Mouse (Mus musculus) heart, adult 2 months (tissue): ENCODE data around the gene 1520401A03Rik. TPM values are rescaled to one million over a fixed set of nuclear protein-coding genes. Genes with fewer than 3 reads are reported as not detected.

Experiments used
- DNase-seq, 2 experiments: peaks; one replicate each; pipeline ENCODE4 v3.0.0; 2021
- H3K27ac ChIP-seq: fragments of 200-600 bp; 2 replicates; pipeline ENCODE4 v1.8.1; 2022
- H3K27me3 ChIP-seq: fragments of 200-500 bp; 2 replicates; pipeline ENCODE4 v1.6.1; 2012; ENCODE audit warnings: mild to moderate bottlenecking, low read length, inconsistent platforms, mixed read lengths; ENCODE audit not compliant: control insufficient read depth, insufficient read depth
- H3K36me3 ChIP-seq: fragments of 200-500 bp; 2 replicates; pipeline ENCODE4 v1.6.1; 2012; ENCODE audit warnings: low read length, inconsistent platforms; ENCODE audit not compliant: control insufficient read depth, insufficient read depth
- H3K4me1 ChIP-seq: fragments of 200-500 bp; 2 replicates; pipeline ENCODE4 v1.6.1; 2011; ENCODE audit warnings: low read length; ENCODE audit not compliant: control insufficient read depth, insufficient read depth
- H3K4me3 ChIP-seq: fragments of 200-600 bp; 2 replicates; pipeline ENCODE4 v1.8.1; 2022
- H3K79me2 ChIP-seq: fragments of 200-500 bp; replicated peaks from 2 replicates; pipeline ENCODE4 v1.6.1; 2012; ENCODE audit warnings: mild to moderate bottlenecking, inconsistent platforms, low read length, moderate library complexity, mixed read lengths; ENCODE audit not compliant: control insufficient read depth, insufficient read depth
- H3K9ac ChIP-seq: fragments of 200-500 bp; 2 replicates; pipeline ENCODE4 v1.6.1; 2012; ENCODE audit warnings: low read depth, mild to moderate bottlenecking, control low read depth, inconsistent platforms, low read length, mixed read lengths
- CTCF ChIP-seq: fragments of 200-600 bp; IDR thresholded peaks from 2 replicates; pipeline ENCODE4 v1.8.1; 2022; ENCODE audit warnings: antibody characterized with exemption, mild to moderate bottlenecking, moderate library complexity
- EP300 ChIP-seq: fragments of 200-500 bp; IDR thresholded peaks from 2 replicates; pipeline ENCODE4 v1.6.1; 2011; ENCODE audit warnings: low read depth, low read length, control low read depth; ENCODE audit not compliant: insufficient read depth
- POLR2A ChIP-seq: fragments of 200-500 bp; IDR thresholded peaks from 2 replicates; pipeline ENCODE4 v1.6.1; 2011; ENCODE audit warnings: mild to moderate bottlenecking, low read depth, low read length, control low read depth; ENCODE audit not compliant: insufficient read depth
- WGBS: fragments of 180-500 bp; shearing (Covaris S2); methylation state at CpG from one replicate; pipeline ENCODE4 v1.1.7; 2018; 5-methylcytosine and 5-hydroxymethylcytosine counted together
- intact Hi-C: fragments of 180-260 bp; cut with DNase I; formaldehyde crosslinking; loops from one replicate; pipeline ENCODE4 v1.15.1; 2025
- polyA plus RNA-seq: library from polyadenylated mRNA; depleted of rRNA; stranded (reverse); fragments of >200 nt; gene quantifications from 2 replicates; pipeline ENCODE4 v1.2.3, GENCODE M21; 2012
- total RNA-seq, 2 experiments: library from RNA; stranded (reverse); gene quantifications; 2 replicates each; pipeline ENCODE4 v1.2.3; 2021

Gene 1520401A03Rik
- total and polyA plus RNA-seq, 3 experiments: not detected

DNA sequence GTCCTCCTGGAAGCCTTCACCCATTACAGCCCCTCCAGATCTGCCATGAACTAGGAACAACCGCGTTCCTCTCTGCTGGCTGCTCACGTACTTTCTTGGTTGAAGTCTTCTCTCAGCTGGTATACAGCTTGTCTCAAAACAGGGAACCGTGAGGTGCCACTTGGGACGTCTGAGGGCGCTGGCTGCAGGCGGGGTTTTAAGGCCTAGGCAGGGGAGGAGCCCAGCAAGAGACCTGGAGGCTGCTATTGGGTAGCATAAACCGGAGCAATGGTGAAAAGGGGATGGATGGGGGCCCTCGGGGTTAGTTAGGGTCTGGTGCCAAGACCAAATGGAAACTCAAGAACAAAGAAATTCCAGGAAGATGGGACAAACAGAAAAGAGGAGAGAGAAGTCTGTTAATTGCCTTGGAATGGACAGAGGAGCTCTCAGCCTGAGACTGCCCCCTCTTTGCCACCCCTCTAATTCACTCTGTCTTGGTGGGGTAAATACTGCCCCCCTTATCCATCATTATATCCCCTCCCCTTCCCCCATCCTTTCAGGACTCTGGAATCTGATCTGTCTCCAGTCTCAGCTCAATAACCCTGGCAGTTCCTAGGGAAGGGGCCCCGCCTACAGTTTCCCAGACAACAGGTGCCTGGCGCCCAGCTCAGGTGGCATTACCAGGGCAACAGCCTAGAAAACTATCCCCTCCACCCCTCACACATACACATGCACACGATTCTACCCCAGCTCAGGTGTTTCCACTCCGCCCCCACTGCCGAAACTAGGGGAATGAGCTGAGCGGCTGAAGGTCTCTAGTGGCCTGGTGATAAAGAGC is 38.5 kb downstream of the 1520401A03Rik start, which contains the start of gene Cldn9:
Gene Cldn9 (minus strand): TSS at position 171 of the 817 bp plus-strand sequence.
- no peak within 1 kb of the TSS for H3K9ac ChIP-seq
- DNase-seq: no peak
- no peak within 1 kb of the TSS for H3K4me3 ChIP-seq
- no peak for TF ChIP-seq EP300
- peaks cover 9% of the 10 kb centered on the region for H3K27me3 ChIP-seq
- no peaks in the 10 kb centered on the region for H3K36me3 ChIP-seq
- intact Hi-C loops: no loop called here
- H3K27ac ChIP-seq: no peak within 1 kb of the TSS
- H3K4me1 ChIP-seq: no peaks in the 10 kb centered on the region
- H3K79me2 ChIP-seq: no peaks in the 10 kb centered on the region
- 45% methylated on average over 15 of the region's 15 CpGs for WGBS

DNA sequence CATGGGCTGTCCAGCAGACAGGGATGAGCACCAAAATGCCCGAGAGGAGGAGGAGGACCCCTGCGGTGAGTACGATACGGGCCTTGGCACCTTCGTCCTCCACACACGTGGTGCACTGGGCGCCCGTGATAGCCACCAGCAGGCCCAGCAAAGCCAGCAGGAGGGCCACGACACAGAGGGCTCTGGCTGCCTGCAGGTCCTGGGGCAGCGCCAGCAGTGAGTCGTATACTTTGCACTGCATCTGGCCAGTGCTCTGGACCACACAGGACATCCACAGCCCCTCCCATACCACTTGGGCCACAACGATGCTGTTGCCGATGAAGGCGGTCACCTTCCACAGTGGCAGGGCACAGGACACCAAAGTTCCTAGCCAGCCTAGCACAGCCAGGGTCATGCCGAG is 39.4 kb downstream of the 1520401A03Rik start:
- H3K4me3 ChIP-seq: no peak overlapping the region
- no peak for DNase-seq
- TF ChIP-seq EP300: no peak
- TF ChIP-seq POLR2A: no peak
- no peak for TF ChIP-seq CTCF
- H3K36me3 ChIP-seq: no peaks in the 10 kb centered on the region
- H3K27ac ChIP-seq: no peak overlapping the region
- H3K27me3 ChIP-seq: peaks cover 9% of the 10 kb centered on the region
- H3K4me1 ChIP-seq: no peaks in the 10 kb centered on the region
- intact Hi-C loops: no loop called here
- 23% methylated on average over 15 of the region's 15 CpGs for WGBS
- H3K79me2 ChIP-seq: no peaks in the 10 kb centered on the region
- no peak overlapping the region for H3K9ac ChIP-seq

DNA sequence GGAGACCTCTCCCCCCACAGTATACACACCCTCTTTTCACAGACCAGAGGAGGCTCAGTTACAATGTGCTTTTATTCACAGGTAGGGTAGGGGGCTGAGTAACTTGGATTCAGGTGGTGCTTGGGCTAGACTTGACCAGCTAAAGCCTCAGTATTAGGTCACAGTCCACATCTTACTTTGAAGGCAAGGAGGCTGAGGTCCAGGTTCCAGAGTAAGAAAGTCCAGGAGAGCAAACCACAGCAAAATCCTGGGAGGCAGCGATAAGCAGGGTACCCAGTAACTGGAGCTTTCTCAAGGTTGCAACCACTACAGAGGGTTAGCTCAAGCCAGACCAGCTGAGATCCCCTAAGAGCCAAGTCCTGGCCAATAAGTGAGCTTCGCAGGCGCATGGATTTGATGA is 40.1 kb downstream of the 1520401A03Rik start:
- Histone ChIP-seq H3K4me3 (no peak overlapping the region), H3K27me3 (peaks cover 9% of the 10 kb centered on the region), H3K79me2 (no peaks in the 10 kb centered on the region), H3K36me3 (no peaks in the 10 kb centered on the region), H3K9ac (no peak overlapping the region), H3K4me1 (no peaks in the 10 kb centered on the region), H3K27ac (no peak overlapping the region)
- intact Hi-C loops: no loop called here
- 59% methylated on average over 3 of the region's 3 CpGs for WGBS
- no peak for TF ChIP-seq EP300
- no peak for TF ChIP-seq POLR2A
- TF ChIP-seq CTCF: no peak
- DNase-seq: no peak

DNA sequence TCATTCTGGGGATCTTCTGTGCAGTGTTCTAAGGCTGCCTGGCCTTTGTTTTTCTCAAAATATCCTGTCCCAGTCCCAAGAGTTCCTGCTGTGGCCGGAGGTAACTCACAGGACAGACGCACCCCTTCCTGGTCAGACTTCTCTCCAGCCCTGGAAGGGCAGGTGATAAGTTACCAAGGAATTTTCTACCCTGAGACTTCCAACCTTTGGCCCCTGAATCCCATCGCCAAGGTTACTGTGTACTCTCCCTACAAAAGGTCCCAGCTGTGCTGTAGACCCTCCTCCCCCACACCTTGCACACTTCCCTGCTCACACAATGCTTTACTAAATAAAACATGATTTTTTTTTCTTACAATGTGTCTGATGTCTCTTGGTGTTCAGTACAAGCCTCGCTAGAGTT is 40.5 kb downstream of the 1520401A03Rik start:
- no peak overlapping the region for H3K4me3 ChIP-seq
- DNase-seq: no peak
- no peaks in the 10 kb centered on the region for H3K36me3 ChIP-seq
- no peak for TF ChIP-seq CTCF
- intact Hi-C loops: no loop called here
- H3K4me1 ChIP-seq: no peaks in the 10 kb centered on the region
- H3K27ac ChIP-seq: no peak overlapping the region
- no peak overlapping the region for H3K9ac ChIP-seq
- 50% methylated on average over 4 of the region's 4 CpGs for WGBS
- H3K27me3 ChIP-seq: peaks cover 9% of the 10 kb centered on the region
- no peaks in the 10 kb centered on the region for H3K79me2 ChIP-seq

DNA sequence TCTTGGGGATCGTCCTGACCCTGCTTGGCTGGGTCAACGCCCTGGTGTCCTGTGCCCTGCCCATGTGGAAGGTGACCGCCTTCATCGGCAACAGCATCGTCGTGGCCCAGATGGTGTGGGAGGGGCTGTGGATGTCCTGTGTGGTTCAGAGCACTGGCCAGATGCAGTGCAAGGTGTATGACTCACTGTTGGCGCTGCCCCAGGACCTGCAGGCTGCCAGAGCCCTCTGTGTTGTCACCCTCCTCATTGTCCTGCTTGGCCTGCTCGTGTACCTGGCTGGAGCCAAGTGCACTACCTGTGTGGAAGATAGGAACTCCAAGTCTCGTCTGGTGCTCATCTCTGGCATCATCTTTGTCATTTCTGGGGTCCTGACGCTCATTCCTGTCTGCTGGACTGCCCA is 41.5 kb downstream of the 1520401A03Rik start:
- peak in 1 of 2 experiments; percentile 20 for DNase-seq
- 42% methylated on average over 10 of the region's 10 CpGs for WGBS
- TF ChIP-seq EP300: no peak
- no peak for TF ChIP-seq CTCF
- TF ChIP-seq POLR2A: no peak
- H3K79me2 ChIP-seq: no peaks in the 10 kb centered on the region
- H3K27me3 ChIP-seq: peaks cover 9% of the 10 kb centered on the region
- H3K27ac ChIP-seq: no peak overlapping the region
- H3K9ac ChIP-seq: no peak overlapping the region
- H3K4me1 ChIP-seq: no peaks in the 10 kb centered on the region
- no peak overlapping the region for H3K4me3 ChIP-seq
- H3K36me3 ChIP-seq: no peaks in the 10 kb centered on the region
- intact Hi-C loops: no loop called here

DNA sequence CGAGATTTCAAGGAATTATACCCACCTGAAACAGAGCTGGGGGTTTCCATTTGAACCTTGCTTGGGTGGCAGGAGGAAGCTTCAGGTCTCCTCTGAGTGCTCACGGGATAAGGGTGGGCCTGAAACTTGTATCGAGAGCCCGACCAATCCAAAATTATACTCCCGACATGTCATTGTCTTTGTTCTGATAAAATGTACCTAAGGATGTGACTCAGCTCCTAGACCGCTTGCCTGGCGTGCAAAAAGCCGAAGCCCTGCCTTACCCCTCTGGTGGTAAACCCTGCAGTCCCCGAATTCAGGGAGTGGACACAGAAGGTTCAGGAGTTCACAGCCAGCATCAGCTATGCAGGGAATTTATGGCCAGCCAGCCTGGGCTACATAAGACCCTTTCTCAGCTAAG is 42.2 kb downstream of the 1520401A03Rik start:
- WGBS: 57% methylated on average over 9 of the region's 9 CpGs
- peaks cover 2% of the 10 kb centered on the region; the same call in 1 of the 2 replicates for H3K4me1 ChIP-seq
- no peak overlapping the region for H3K9ac ChIP-seq
- no peaks in the 10 kb centered on the region for H3K79me2 ChIP-seq
- no peaks in the 10 kb centered on the region for H3K36me3 ChIP-seq
- H3K27me3 ChIP-seq: peaks cover 9% of the 10 kb centered on the region
- H3K4me3 ChIP-seq: no peak overlapping the region
- intact Hi-C loops: no loop called here
- no peak overlapping the region for H3K27ac ChIP-seq
- no peak for DNase-seq
- TF ChIP-seq EP300 (no peak), CTCF (no peak), POLR2A (no peak)
